Mouse (Mus musculus) c-Kit-positive CD71-negative TER-119-negative erythroid progenitor cells, embryonic 14.5 days (primary cell): ENCODE data around the gene Suds3.

Source experiments
- DNase-seq: peaks from one replicate; pipeline ENCODE4 v3.0.0-alpha.2; 2013; ENCODE audit warnings: low read depth

Suds3 gene

DNA sequence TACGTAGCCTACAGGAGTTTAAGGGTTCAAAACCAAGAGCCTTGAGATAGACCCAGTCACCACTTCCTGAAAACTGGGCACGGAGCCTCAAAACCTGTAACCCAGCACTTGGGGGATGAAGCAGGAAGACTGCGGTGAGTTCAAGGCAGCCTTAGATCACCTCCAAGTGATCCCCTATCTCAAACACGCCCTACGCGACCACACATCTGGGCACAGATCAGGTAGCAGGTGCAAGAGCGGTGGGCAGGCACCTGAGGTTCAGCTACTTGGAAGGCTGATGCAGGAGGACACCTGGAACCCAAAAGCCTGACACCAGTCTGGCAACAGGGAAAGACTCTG, 4.2 kb downstream of the Suds3 start:
- DNase-seq: no peak

DNA sequence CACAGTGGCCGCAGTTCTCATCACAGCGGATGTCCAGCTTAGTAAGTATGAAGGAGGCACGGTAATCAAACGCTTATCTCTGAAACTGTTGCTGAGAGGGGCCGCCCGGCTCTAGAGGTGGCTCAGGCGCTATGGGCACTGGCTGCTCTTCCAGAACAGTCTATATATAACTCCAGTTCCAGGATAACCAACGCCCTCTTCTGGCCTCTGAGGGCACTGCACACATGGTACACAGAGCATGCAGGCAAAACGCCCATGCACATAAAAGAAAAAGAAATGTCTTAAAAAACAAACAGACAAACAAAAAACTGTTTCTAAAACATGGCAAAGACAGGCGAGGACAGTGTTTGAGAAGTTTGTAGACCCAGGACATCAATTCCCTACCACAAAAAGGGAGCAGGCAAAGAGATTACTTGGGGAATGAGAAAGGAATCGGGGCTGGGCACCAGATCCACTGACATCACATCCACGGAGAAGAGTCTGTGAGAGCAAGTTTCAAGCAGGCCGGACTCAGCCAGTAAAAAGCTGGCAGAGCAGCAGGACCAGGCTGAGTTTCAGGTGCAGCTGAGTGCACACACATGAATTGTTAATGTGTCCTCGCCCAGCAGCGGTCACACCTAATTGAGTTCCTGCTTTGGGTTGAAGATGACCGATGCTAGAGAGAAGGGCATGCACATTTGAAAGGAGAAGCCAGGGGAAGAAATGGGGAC, 4.7 kb downstream of the Suds3 start:
- no peak for DNase-seq

GRCm38 (mm10) chr5:117109522-117109921, 6.4 kb downstream of the Suds3 start:
- DNase-seq: no peak

DNA sequence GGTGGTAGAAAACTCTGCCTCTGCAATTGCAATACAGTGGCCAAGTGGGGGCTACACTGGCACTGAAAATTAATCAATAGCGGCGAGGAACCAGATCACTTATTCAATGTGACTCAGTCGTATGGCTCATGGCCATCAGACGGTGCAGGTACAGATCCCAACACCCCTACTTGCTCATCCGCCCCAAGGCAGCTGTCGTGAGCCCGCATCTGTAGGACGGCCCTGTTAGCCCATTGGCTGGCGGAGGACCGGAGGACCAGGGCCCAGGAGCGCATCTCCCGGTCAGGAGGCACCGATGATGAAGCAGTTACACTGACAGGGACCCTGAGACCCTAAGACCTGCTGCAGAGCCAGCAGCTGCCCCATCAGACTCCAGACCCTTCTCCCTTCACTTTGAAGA, 7.2 kb downstream of the Suds3 start:
- DNase-seq: no peak

- DNase-seq: no peak
Measured at GRCm38 (mm10) chr5:117108292-117108691, 7.6 kb downstream of the Suds3 start.

GRCm38 (mm10) chr5:117105761-117106160, 10.2 kb downstream of the Suds3 start:
- DNase-seq: no peak

- no peak for DNase-seq
Measured at GRCm38 (mm10) chr5:117104329-117104728, 11.6 kb downstream of the Suds3 start.

DNA sequence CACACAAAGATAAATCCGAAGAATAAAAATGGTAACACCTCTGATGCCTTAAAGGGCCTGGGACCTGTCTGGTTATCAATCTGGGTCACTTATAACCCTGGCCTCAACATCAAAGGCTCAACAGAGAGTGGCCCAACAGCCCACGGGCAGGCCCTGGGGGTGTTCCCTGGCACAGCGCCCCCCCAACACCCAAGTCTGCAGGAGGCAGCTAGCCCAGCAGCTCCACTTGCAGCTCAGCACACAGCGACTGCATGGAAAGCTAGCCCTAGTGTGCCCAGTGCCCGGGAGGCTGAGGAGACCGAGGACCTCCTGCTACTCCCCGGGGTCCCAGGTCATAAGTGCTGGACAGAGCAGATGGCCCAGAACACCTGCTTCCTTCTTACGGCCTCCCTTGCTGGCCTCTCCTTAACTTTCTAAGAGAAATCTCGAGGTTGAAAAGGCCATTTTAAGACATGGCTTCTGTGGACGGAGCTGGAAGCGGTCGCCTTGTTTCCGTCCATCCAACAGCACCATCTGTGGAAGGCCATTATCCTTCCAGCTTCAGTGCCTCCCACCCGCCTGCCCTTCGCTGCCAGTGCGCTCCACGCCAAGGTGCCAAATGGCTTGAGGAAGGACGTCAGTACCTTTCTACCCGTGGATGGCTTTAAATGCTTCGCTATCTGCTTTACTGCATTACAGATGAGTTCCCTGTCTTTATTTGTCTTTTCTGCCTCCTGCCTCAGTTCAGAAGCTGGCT, 12.6 kb downstream of the Suds3 start:
- DNase-seq: no peak

GRCm38 (mm10) chr5:117099742-117100141, 16.2 kb downstream of the Suds3 start:
- no peak for DNase-seq

DNA sequence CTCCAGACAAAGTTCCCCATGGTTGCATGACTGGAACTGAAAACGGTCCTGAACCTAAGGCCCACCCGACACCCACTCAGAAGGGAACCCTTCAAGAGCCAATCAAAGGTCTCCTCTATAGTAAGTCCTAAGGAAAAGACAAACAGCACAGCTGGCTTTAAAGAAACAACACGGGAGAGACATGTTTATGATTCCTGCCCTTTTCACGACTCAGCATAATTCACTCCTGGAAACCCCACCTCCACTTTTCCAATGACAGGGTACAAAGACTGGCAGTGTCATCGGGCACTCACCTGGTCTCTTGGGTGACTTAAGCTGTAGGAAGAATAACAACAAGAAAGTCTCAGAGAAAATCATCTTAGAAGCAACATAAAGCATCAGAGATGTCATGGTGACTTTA, 16.9 kb downstream of the Suds3 start:
- no peak for DNase-seq

DNA sequence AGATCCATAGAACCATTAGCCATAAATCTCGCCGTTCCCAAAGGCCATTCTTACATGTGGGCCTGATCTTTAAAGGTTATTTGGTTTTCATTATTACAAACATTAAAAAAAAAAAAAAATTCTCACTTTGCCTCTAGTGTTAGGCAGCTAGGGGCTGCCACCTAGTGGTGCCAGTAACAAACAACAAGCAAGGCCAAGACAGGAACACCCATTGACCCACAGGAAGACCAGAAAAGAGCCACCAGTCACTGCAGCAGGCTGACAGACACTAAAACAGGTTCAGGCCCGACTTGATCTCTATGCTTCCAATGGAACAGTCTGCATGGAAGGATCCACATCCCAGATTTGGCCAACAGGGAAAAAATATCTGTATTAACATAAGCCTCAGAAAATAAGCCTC, 19.2 kb downstream of the Suds3 start:
- no peak for DNase-seq

GRCm38 (mm10) chr5:117094431-117094830, 21.5 kb downstream of the Suds3 start:
- DNase-seq: no peak

- DNase-seq: no peak
Measured at GRCm38 (mm10) chr5:117089786-117090185, 26.1 kb downstream of the Suds3 start.

GRCm38 (mm10) chr5:117089147-117089546, 26.8 kb downstream of the Suds3 start:
- DNase-seq: no peak

DNA sequence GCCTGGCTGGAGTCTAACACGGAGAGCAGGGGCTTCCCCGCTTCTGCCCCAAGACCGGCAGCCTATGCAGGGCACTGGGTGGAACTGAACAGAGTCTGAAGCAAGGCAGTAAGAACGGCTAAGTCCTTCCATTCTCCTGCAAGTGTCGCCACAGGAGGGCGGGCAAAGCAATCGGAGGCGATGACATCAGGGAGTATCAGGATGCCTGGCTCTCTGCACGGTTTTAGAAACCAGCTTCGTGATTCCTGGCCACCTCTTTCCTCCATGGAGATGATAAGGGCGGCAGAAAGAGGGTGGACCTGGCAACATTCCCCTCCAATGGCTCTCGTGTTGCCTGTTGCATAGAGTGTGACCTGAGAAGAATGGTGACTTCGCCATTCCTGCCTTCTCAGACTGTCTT, 28.2 kb downstream of the Suds3 start:
- DNase-seq: no peak

GRCm38 (mm10) chr5:117069498-117069894, 46.4 kb downstream of the Suds3 start:
- DNase-seq: no peak

- DNase-seq: no peak
Measured at GRCm38 (mm10) chr5:117068808-117069497, 47.0 kb downstream of the Suds3 start.

GRCm38 (mm10) chr5:117068181-117068580, 47.7 kb downstream of the Suds3 start:
- peak; percentile 8 for DNase-seq

DNA sequence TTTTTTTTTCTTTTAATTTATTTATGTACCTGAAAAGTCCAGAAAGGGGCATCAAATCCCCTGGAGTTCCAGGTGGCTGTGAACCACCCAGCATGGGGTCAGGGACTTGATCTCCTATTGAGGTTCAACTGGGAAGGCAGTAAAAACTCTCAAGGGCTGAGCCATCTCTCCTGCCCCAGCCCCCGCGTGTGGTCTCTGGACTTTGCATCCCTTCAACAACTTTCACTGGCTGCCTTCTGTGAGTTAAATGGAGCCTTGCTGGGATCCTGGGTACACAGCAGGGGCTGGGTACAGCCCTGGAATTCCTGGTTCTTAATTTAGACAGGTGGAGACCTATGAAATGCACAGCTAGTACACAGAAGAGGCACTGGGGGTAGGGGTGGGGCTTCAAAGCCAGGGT, 54.7 kb downstream of the Suds3 start:
- no peak for DNase-seq

DNA sequence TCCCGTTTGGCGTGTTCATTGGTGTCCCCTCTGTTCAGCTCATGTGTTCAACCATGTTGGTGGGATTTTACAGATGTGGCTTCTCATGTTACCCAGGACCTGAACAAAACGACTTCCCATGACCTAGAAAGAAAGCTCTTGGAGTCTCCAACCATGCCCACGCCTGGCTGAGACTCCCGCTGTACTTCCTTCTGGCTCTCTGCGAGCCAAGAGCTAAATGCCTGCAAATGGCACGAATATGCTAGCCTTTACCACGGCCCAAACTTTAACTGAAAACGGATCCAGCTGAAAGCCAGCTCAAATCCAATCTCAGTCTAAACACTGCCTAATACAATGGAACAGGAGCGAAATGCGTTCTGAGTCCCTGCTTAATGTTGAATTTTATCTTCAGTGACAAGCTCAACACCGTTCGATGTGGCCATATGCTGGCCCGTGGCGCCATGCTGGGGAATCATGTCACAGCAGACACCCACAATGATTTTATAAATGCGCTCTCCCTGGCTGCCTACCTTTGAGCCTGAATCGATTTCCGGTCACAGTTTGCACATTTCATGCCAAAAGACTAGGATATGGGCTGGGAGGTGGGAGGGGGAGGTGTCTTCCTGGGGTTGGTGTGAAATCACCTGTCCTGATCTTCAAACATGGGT, 55.3 kb downstream of the Suds3 start:
- no peak for DNase-seq

DNA sequence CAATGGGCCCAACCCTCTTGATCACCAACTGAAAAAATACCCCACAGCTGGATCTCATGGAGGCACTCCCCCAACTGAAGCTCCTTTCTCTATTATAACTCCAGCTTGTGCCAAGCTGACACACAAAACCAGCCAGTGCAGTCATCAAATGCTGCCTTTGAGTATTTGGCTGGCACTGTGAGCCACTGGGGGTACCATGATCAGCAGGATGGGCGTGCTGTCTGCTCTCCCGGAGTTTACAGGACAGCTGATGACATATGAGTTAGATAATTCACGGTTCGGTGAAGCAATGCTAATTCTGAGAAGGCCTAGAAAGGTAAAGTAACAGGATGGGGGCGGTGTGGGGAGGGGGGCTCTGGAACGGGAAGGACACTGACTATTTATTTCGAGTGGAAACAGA, 66.0 kb downstream of the Suds3 start:
- DNase-seq: no peak

GRCm38 (mm10) chr5:117045101-117045500, 70.8 kb downstream of the Suds3 start:
- no peak for DNase-seq

DNA sequence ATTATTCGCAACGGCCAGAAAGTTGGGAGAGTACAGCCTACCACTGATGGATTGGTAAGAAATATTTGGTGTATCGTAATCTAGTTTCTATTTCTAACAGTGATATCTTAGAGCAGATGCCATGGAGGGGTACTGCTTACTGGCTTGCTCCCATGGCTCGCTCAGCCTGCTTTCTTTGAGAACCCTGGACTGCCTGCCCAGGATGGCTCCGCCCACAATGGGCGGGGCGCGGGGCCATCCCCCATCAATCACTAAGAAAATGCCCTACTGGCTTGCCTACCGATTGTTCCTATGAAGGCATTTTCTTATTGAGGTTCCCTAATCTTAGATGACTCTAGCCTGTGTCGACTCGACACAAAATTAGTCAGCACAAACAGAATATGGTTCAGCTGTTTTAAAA, 73.3 kb downstream of the Suds3 start:
- DNase-seq: no peak
